Mouse (Mus musculus): Measurements from ENCODE around the gene N4bp2. TPM values are rescaled to one million over a fixed set of nuclear protein-coding genes. Genes with fewer than 3 reads are reported as not detected.

The N4bp2 gene
- polyA plus RNA-seq, 2 experiments: 31.3 to 39.1 TPM

DNA sequence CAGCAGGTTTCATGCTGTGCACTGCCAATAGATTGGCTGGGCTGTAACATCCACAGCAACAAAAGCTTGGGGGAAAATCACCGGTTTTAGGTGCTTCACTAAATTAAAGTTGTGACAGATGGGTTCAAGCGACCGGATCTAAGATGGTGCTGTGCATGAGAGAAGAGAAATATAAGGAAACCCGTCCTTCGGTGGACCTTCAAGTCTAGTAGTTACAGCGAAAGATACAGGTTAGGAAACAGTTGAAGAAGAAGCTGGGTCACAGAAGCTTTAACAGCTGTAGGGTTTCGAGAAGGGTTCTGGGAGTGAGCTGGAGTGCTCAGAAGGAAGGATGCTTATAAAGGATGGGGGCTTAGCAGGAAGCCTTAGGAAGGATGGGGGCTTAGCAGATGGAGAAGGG, 101.2 kb downstream of the N4bp2 start:
- Histone ChIP-seq H3K27ac (replicated peaks; ENCODE audit: low read depth, low read length) (no peak overlapping the region), H3K27me3 (ENCODE audit: control insufficient read depth, insufficient read depth, low read length) (no peaks in the 10 kb centered on the region), H3K36me3 (ENCODE audit: control insufficient read depth, insufficient read depth, low read length) (no peaks in the 10 kb centered on the region), H3K4me2 (replicated peaks; ENCODE audit: low read depth, low read length, severe bottlenecking) (no peak overlapping the region), H3K4me3 (replicated peaks; ENCODE audit: low read length) (no peak overlapping the region), H3K4me1 (ENCODE audit: control insufficient read depth, insufficient read depth, low read length) (no peaks in the 10 kb centered on the region), H3K9me3 (ENCODE audit: control insufficient read depth, low read length) (no peaks in the 10 kb centered on the region), H3K9ac (ENCODE audit: low read depth, low read length, severe bottlenecking) (no peak overlapping the region)
- ATAC-seq (ENCODE audit: low FRiP score, low read depth): no peak
- 90% methylated on average over 7 of the region's 7 CpGs for WGBS
- no peak for DNase-seq (ENCODE audit: low spot score)
- TF ChIP-seq POLR2A (IDR thresholded peaks at IDR 0.05; ENCODE audit: borderline replicate concordance, extremely low read depth, insufficient read depth, insufficient read length): no peak

DNA sequence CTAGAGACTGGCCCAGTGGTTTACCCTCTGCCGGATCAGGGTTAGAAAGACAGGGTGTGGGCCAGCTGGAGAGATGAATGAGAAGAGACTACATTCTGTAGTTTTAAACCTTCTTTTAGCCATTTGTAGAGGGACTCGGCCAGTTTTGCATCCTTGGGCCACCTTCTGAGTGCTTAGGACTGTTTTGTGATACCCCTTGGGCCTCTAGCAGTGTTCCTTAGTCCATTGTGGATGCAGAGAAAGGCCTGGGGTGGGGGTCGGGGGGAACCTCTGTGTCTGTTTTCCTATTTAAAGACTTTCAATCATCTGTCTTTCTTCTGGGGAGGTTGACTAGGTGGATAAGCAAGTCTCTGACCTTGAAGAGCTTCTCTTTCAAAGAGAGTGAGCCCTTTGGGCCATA, 101.6 kb downstream of the N4bp2 start:
- H3K4me3 ChIP-seq (replicated peaks; ENCODE audit: low read length): no peak overlapping the region
- H3K27me3 ChIP-seq (ENCODE audit: control insufficient read depth, insufficient read depth, low read length): no peaks in the 10 kb centered on the region
- TF ChIP-seq POLR2A (IDR thresholded peaks at IDR 0.05; ENCODE audit: borderline replicate concordance, extremely low read depth, insufficient read depth, insufficient read length): no peak
- 81% methylated on average over 3 of the region's 3 CpGs for WGBS
- H3K4me1 ChIP-seq (ENCODE audit: control insufficient read depth, insufficient read depth, low read length): no peaks in the 10 kb centered on the region
- ATAC-seq (ENCODE audit: low FRiP score, low read depth) (no peak), DNase-seq (ENCODE audit: low spot score) (no peak)
- no peak overlapping the region for H3K4me2 ChIP-seq (replicated peaks; ENCODE audit: low read depth, low read length, severe bottlenecking)
- H3K9ac ChIP-seq (ENCODE audit: low read depth, low read length, severe bottlenecking): no peak overlapping the region
- H3K36me3 ChIP-seq (ENCODE audit: control insufficient read depth, insufficient read depth, low read length): no peaks in the 10 kb centered on the region
- H3K9me3 ChIP-seq (ENCODE audit: control insufficient read depth, low read length): no peaks in the 10 kb centered on the region
- no peak overlapping the region for H3K27ac ChIP-seq (replicated peaks; ENCODE audit: low read depth, low read length)

DNA sequence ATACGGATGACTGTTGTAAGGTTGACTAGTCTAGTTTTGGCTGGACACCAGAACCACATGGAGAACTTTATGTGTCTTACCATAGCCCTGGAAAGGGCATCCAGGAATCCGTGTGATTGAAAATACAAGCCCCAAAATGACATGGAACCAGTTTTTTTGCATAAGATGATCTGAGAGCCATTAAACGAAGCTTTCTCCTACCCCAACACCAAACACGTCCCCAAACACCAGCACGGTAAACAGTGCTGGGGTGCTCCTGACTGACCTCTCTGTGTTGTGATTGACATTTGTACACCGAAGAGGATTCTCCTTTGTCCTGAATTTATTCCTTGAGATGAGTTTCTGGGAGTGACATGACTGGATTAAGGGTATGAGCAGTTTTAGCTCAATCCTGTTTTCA, 103.3 kb downstream of the N4bp2 start:
- no peak for TF ChIP-seq POLR2A (IDR thresholded peaks at IDR 0.05; ENCODE audit: borderline replicate concordance, extremely low read depth, insufficient read depth, insufficient read length)

DNA sequence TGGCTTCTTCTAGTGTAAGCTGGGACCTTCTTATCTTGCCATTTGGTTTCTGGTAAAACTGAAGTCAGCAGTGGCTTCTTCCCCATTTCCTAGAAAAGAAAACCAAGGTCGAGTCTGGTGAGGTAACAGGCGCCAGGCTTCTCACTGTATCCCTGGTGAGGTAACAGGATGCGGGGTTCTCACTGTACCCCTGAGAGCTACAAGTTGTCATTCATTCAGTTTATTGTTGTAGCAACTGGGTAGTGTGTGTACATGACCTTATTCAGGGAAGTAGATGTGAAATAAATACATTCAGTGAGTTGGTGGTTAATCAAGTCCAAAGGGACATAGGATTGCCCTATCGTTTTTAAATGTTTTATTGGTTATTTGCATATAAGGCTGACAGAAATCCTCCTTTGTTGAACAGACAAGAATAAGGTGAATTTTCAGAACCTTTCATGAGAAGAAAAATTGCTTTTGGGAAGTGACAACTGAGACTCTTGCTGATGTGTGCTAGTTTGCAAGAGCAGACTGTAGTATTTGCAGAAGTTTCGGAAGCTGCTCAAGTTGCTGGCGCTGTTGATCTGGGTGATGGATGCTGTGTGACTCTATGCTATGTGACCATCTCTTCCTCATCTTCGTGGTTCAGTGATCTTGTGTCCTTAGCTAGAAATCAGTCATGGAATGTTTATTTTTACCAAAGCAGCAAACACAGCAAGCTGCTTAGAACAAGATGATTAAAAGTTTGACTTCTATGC, 104.2 kb downstream of the N4bp2 start:
- H3K9ac ChIP-seq (ENCODE audit: low read depth, low read length, severe bottlenecking): no peak overlapping the region
- no peak overlapping the region for H3K4me3 ChIP-seq (replicated peaks; ENCODE audit: low read length)
- no peaks in the 10 kb centered on the region for H3K9me3 ChIP-seq (ENCODE audit: control insufficient read depth, low read length)
- H3K4me1 ChIP-seq (ENCODE audit: control insufficient read depth, insufficient read depth, low read length): no peaks in the 10 kb centered on the region
- no peak for TF ChIP-seq POLR2A (IDR thresholded peaks at IDR 0.05; ENCODE audit: borderline replicate concordance, extremely low read depth, insufficient read depth, insufficient read length)
- no peak for DNase-seq (ENCODE audit: low spot score)
- H3K36me3 ChIP-seq (ENCODE audit: control insufficient read depth, insufficient read depth, low read length): no peaks in the 10 kb centered on the region
- no peak for ATAC-seq (ENCODE audit: low FRiP score, low read depth)
- H3K27ac ChIP-seq (replicated peaks; ENCODE audit: low read depth, low read length): no peak overlapping the region
- no peaks in the 10 kb centered on the region for H3K27me3 ChIP-seq (ENCODE audit: control insufficient read depth, insufficient read depth, low read length)
- H3K4me2 ChIP-seq (replicated peaks; ENCODE audit: low read depth, low read length, severe bottlenecking): no peak overlapping the region
- 84% methylated on average over 7 of the region's 7 CpGs for WGBS

More for the DNA sequence above, 103.3 kb downstream of the N4bp2 start:
- no peaks in the 10 kb centered on the region for H3K9me3 ChIP-seq (ENCODE audit: control insufficient read depth, low read length)
- no peaks in the 10 kb centered on the region for H3K36me3 ChIP-seq (ENCODE audit: control insufficient read depth, insufficient read depth, low read length)
- DNase-seq (ENCODE audit: low spot score) (no peak), ATAC-seq (ENCODE audit: low FRiP score, low read depth) (no peak)
- H3K27ac ChIP-seq (replicated peaks; ENCODE audit: low read depth, low read length): no peak overlapping the region
- no peak overlapping the region for H3K4me2 ChIP-seq (replicated peaks; ENCODE audit: low read depth, low read length, severe bottlenecking)
- H3K4me3 ChIP-seq (replicated peaks; ENCODE audit: low read length): no peak overlapping the region
- WGBS: 85% methylated on average over 6 of the region's 6 CpGs
- no peaks in the 10 kb centered on the region for H3K27me3 ChIP-seq (ENCODE audit: control insufficient read depth, insufficient read depth, low read length)
- H3K4me1 ChIP-seq (ENCODE audit: control insufficient read depth, insufficient read depth, low read length): no peaks in the 10 kb centered on the region
- no peak overlapping the region for H3K9ac ChIP-seq (ENCODE audit: low read depth, low read length, severe bottlenecking)

DNA sequence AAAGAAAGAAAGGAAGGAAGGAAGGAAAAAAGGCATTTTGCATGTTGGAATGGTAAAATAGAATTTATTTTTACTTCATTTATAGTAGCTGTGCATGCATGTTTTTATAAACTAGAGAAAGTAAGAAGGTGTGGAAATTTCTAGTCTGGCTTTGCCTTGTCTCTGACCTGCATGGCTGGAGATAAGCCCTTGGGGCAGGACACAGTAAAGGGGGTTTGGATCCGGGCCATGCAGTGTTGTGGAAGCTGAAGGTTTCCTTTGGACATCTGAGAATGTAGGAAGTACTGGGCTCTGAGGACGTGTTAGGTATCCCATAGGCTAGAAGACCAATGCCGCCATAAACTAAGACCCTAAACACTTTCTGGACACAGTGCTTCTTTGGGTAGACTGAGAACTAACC, 105.1 kb downstream of the N4bp2 start:
- WGBS: 61% methylated on average over 3 of the region's 3 CpGs
- no peaks in the 10 kb centered on the region for H3K9me3 ChIP-seq (ENCODE audit: control insufficient read depth, low read length)
- H3K4me2 ChIP-seq (replicated peaks; ENCODE audit: low read depth, low read length, severe bottlenecking): no peak overlapping the region
- TF ChIP-seq POLR2A (IDR thresholded peaks at IDR 0.05; ENCODE audit: borderline replicate concordance, extremely low read depth, insufficient read depth, insufficient read length): no peak
- no peak overlapping the region for H3K27ac ChIP-seq (replicated peaks; ENCODE audit: low read depth, low read length)
- DNase-seq (ENCODE audit: low spot score) (no peak), ATAC-seq (ENCODE audit: low FRiP score, low read depth) (no peak)
- H3K4me1 ChIP-seq (ENCODE audit: control insufficient read depth, insufficient read depth, low read length): no peaks in the 10 kb centered on the region
- H3K9ac ChIP-seq (ENCODE audit: low read depth, low read length, severe bottlenecking): no peak overlapping the region
- H3K27me3 ChIP-seq (ENCODE audit: control insufficient read depth, insufficient read depth, low read length): no peaks in the 10 kb centered on the region
- H3K4me3 ChIP-seq (replicated peaks; ENCODE audit: low read length): no peak overlapping the region
- no peaks in the 10 kb centered on the region for H3K36me3 ChIP-seq (ENCODE audit: control insufficient read depth, insufficient read depth, low read length)

All from limb, embryonic 14.5 days (tissue).